In the genomic region with DNA sequence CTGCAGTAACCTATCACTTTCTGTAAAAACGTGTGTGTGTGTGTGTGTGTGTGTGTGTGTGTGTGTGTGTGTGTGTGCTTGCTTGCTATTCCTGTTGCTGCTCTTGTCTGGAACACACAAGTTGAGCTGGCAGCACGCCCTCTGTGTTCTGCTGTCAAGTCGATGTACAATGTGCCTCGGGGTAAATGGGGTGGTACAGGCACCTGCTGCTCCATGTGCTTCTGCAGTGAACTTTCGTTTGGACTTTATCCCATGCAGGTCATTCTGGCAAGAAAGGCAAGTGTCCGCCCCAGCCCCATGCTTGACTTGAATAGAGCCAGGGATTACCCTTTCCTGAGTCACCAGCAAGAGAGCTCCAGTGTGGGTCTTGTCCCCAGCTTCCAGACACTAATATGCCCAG, we compare ENCODE assay signal across 8 mouse cellular contexts. TPM values are rescaled to one million over a fixed set of nuclear protein-coding genes. Genes with fewer than 3 reads are reported as not detected.
DNase-seq lines count a peak whose midpoint lies in the region; ATAC-seq lines count a peak whose summit lies in the region.

No protein-coding gene starts in this region.

- H3K9ac ChIP-seq in forebrain, embryonic 16.5 days (replicated peaks; ENCODE audit: low read depth, low read length): no peak overlapping the region

- no peaks in the 10 kb centered on the region for H3K9me3 ChIP-seq in forebrain, embryonic 16.5 days (ENCODE audit: control insufficient read depth, low read length)
- H3K9me3 ChIP-seq in forebrain, embryonic 10.5 days: no peaks in the 10 kb centered on the region
- no peaks in the 10 kb centered on the region for H3K9me3 ChIP-seq in hindbrain, embryonic 10.5 days

- no peaks in the 10 kb centered on the region for H3K27me3 ChIP-seq in forebrain, embryonic 16.5 days (replicated peaks; ENCODE audit: control insufficient read depth, insufficient read depth, low read length)
- no peaks in the 10 kb centered on the region for H3K27me3 ChIP-seq in forebrain, embryonic 10.5 days (ENCODE audit: poor library complexity, severe bottlenecking)
- no peaks in the 10 kb centered on the region for H3K27me3 ChIP-seq in hindbrain, embryonic 10.5 days (ENCODE audit: insufficient read depth, poor library complexity, severe bottlenecking)

- no peak overlapping the region for H3K4me3 ChIP-seq in forebrain, embryonic 16.5 days (replicated peaks; ENCODE audit: low read length)
- no peak overlapping the region for H3K4me3 ChIP-seq in forebrain, embryonic 10.5 days
- no peak overlapping the region for H3K4me3 ChIP-seq in hindbrain, embryonic 10.5 days

- no peak for ATAC-seq in forebrain, embryonic 16.5 days

- peaks cover 25% of the 10 kb centered on the region for H3K4me1 ChIP-seq in forebrain, embryonic 16.5 days (replicated peaks; ENCODE audit: control insufficient read depth, insufficient read depth, low read length)
- H3K4me1 ChIP-seq in forebrain, embryonic 10.5 days: peaks cover 47% of the 10 kb centered on the region
- peaks cover 46% of the 10 kb centered on the region for H3K4me1 ChIP-seq in hindbrain, embryonic 10.5 days (replicated peaks)

- H3K4me2 ChIP-seq in forebrain, embryonic 16.5 days (ENCODE audit: low read length): no peak overlapping the region

- peak overlapping the region; percentile 20; the same call in 1 of the 2 replicates for H3K27ac ChIP-seq in forebrain, embryonic 16.5 days (ENCODE audit: low read length)
- no peak overlapping the region for H3K27ac ChIP-seq in forebrain, embryonic 10.5 days
- no peak overlapping the region for H3K27ac ChIP-seq in hindbrain, embryonic 10.5 days

- H3K36me3 ChIP-seq in forebrain, embryonic 16.5 days (ENCODE audit: control insufficient read depth, insufficient read depth): no peaks in the 10 kb centered on the region
- peaks cover 15% of the 10 kb centered on the region; the same call in 1 of the 2 replicates for H3K36me3 ChIP-seq in forebrain, embryonic 10.5 days (replicated peaks)
- peaks cover 20% of the 10 kb centered on the region for H3K36me3 ChIP-seq in hindbrain, embryonic 10.5 days

- WGBS in forebrain, embryonic 16.5 days: 30% methylated on average over 6 of the region's 6 CpGs
- WGBS in forebrain, embryonic 10.5 days: 81% methylated on average over 6 of the region's 6 CpGs
- 86% methylated on average over 6 of the region's 6 CpGs for whole genome bisulfite sequencing in hindbrain, embryonic 10.5 days

- DNase-seq in forebrain, embryonic 10.5 days (ENCODE audit: extremely low spot score, low spot score): no peak
- DNase-seq in right cerebral cortex, adult 18-20 months: peak; percentile 57
- no peak for DNase-seq in right cerebral cortex, adult 2 months (ENCODE audit: low spot score in 2 of 2)
- peak; percentile 98 for DNase-seq in kidney, adult 9 months
- DNase-seq in telencephalon, adult 2 months (ENCODE audit: low read depth, low spot score): peak; percentile 62
- DNase-seq in hindbrain, embryonic 10.5 days (ENCODE audit: low spot score): no peak
- no peak for DNase-seq in frontal cortex, adult 2 months (ENCODE audit: extremely low spot score in 1 of 2, low spot score in 1 of 2)

RNA-seq across cellular contexts. Expression of gene E030018B13Rik, which starts 1.0 kb away (rescaled TPM):
- polyA plus RNA-seq in forebrain, embryonic 16.5 days (2015; fragmentation: Nextera tagmentation; extraction: Ambion mirVana): 0.35 TPM in 1 of 2 replicates, not detected in the other
- polyA plus RNA-seq in forebrain, embryonic 10.5 days (2016; fragmentation: Nextera tagmentation; extraction: Ambion mirVana): 0.21 TPM in 1 of 2 replicates, not detected in the other
- polyA plus RNA-seq in hindbrain, embryonic 10.5 days (2016; fragmentation: Nextera tagmentation; extraction: Ambion mirVana): not detected in 2 replicates
- polyA plus RNA-seq in frontal cortex, adult 2 months (2012; rRNA removed): not detected in 2 replicates

RNA-seq across cellular contexts. Expression of gene Klf13, which starts 21.0 kb away (rescaled TPM):
- polyA plus RNA-seq in forebrain, embryonic 16.5 days (2015; fragmentation: Nextera tagmentation; extraction: Ambion mirVana): 31.1 and 33.7 TPM in 2 replicates
- 23.1 and 23.8 TPM in 2 replicates for polyA plus RNA-seq in forebrain, embryonic 10.5 days (2016; fragmentation: Nextera tagmentation; extraction: Ambion mirVana)
- polyA plus RNA-seq in hindbrain, embryonic 10.5 days (2016; fragmentation: Nextera tagmentation; extraction: Ambion mirVana): 31.7 and 33.4 TPM in 2 replicates
- polyA plus RNA-seq in frontal cortex, adult 2 months (2012; rRNA removed): 57.6 and 60.4 TPM in 2 replicates

Comparison
In these comparisons a context has a peak if more than half of its experiments do, and no peak if none do; other contexts are left out.
1. DNase-seq: peak in right cerebral cortex, adult 18-20 months (single experiment), kidney, adult 9 months (single experiment) and telencephalon, adult 2 months (single experiment); none in forebrain, embryonic 10.5 days (single experiment), right cerebral cortex, adult 2 months (0 of 2), hindbrain, embryonic 10.5 days (single experiment) and frontal cortex, adult 2 months (0 of 2).